Mouse (Mus musculus) neural tube, embryonic 10.5 days (tissue): ENCODE results near the gene BC030499.

Experiments used
- DNase-seq: peaks from one replicate; pipeline ENCODE4 v3.0.0-alpha.2; 2017; ENCODE audit warnings: low spot score; ENCODE audit errors: extremely low spot score

The BC030499 gene

GRCm38 (mm10) chr11:78305272-78305671 lies 14.6 kb downstream of the BC030499 start:
- DNase-seq = no peak

GRCm38 (mm10) chr11:78310861-78311511 lies 20.3 kb downstream of the BC030499 start:
- DNase-seq = no peak

GRCm38 (mm10) chr11:78313662-78314061 lies 23.0 kb downstream of the BC030499 start:
- DNase-seq = no peak

- DNase-seq = no peak
Measured at GRCm38 (mm10) chr11:78318411-78318810, 27.8 kb downstream of the BC030499 start.

GRCm38 (mm10) chr11:78322076-78322831 lies 31.6 kb downstream of the BC030499 start:
- no peak for DNase-seq

- DNase-seq = peak; percentile 33
Measured at GRCm38 (mm10) chr11:78322860-78323259, 32.2 kb downstream of the BC030499 start, which contains the start of gene Aldoc. Gene Aldoc, plus strand, starts transcription at chr11:78322968.

- DNase-seq = no peak
Measured at GRCm38 (mm10) chr11:78324000-78324785, 33.6 kb downstream of the BC030499 start.

GRCm38 (mm10) chr11:78324965-78325364 lies 34.3 kb downstream of the BC030499 start:
- no peak for DNase-seq

GRCm38 (mm10) chr11:78327215-78327614 lies 36.6 kb downstream of the BC030499 start:
- no peak for DNase-seq

- DNase-seq = peak; percentile 93
Measured at GRCm38 (mm10) chr11:78327634-78328511, 37.2 kb downstream of the BC030499 start, which contains the start of gene Pigs. Gene Pigs, plus strand, starts transcription at chr11:78328415.

- no peak for DNase-seq
Measured at GRCm38 (mm10) chr11:78328512-78329056, 37.9 kb downstream of the BC030499 start.

GRCm38 (mm10) chr11:78332676-78333075 lies 42.0 kb downstream of the BC030499 start:
- no peak for DNase-seq

GRCm38 (mm10) chr11:78333992-78334391 lies 43.4 kb downstream of the BC030499 start:
- DNase-seq = no peak

GRCm38 (mm10) chr11:78337040-78337439 lies 46.4 kb downstream of the BC030499 start:
- DNase-seq = no peak

- no peak for DNase-seq
Measured at GRCm38 (mm10) chr11:78341702-78342101, 51.1 kb downstream of the BC030499 start.

- DNase-seq = peak; percentile 83
Measured at GRCm38 (mm10) chr11:78343381-78344327, 53.0 kb downstream of the BC030499 start, which contains the start of gene Unc119. Gene Unc119, plus strand, starts transcription at chr11:78343482.

- no peak for DNase-seq
Measured at GRCm38 (mm10) chr11:78344328-78344889, 53.8 kb downstream of the BC030499 start.

- no peak for DNase-seq
Measured at GRCm38 (mm10) chr11:78344890-78345715, 54.5 kb downstream of the BC030499 start.
